Mouse (Mus musculus) liver, embryonic 14.5 days (tissue): Measurements from ENCODE around the gene Zfp787. TPM values are rescaled to one million over a fixed set of nuclear protein-coding genes. Genes with fewer than 3 reads are reported as not detected.

ENCODE experiments used
- ATAC-seq: fragments of 200-750 bp; cut with Nextera tagmentation; 2 replicates; pipeline ENCODE4 v1.8.0; 2017; ENCODE audit warnings: moderate number of reproducible peaks, mild to moderate bottlenecking, moderate library complexity; ENCODE audit not compliant: insufficient read depth
- DNase-seq, 3 experiments: peaks; one replicate each; pipeline ENCODE4 v3.0.0-alpha.2; 2012 to 2013; ENCODE audit warnings: low read depth in 3 of 3, low spot score in 3 of 3
- H3K27ac ChIP-seq: fragments of 300-500 bp; sonication (generic); 2 replicates; pipeline ENCODE4 v1.5.1; 2014; ENCODE audit warnings: moderate library complexity, mild to moderate bottlenecking, control low read depth, inconsistent platforms
- H3K27me3 ChIP-seq: fragments of 300-500 bp; sonication (generic); 2 replicates; pipeline ENCODE4 v1.6.1; 2014; ENCODE audit warnings: mild to moderate bottlenecking, low read length, moderate library complexity; ENCODE audit not compliant: control insufficient read depth, insufficient read depth
- H3K36me3 ChIP-seq: fragments of 300-500 bp; sonication (generic); replicated peaks from 2 replicates; pipeline ENCODE4 v1.6.1; 2014; ENCODE audit warnings: low read depth; ENCODE audit not compliant: control insufficient read depth, insufficient read depth
- H3K4me1 ChIP-seq, 2 experiments: fragments of 200-500 bp in 1 of 2; fragments of 300-500 bp in 1 of 2; sonication (generic) in 1 of 2; replicated peaks; 2 replicates each; pipeline ENCODE4 v1.6.1; 2012 to 2014; ENCODE audit warnings: antibody characterized with exemption in 1 of 2, inconsistent platforms in 1 of 2, low read length in 1 of 2; ENCODE audit not compliant: control insufficient read depth in 2 of 2, insufficient read depth in 2 of 2
- H3K4me2 ChIP-seq: fragments of 300-500 bp; sonication (generic); 2 replicates; pipeline ENCODE4 v1.6.1; 2014; ENCODE audit warnings: low read depth, mild to moderate bottlenecking, control low read depth, moderate library complexity
- H3K4me3 ChIP-seq, 2 experiments: fragments of 200-500 bp in 1 of 2; fragments of 300-500 bp in 1 of 2; sonication (generic) in 1 of 2; 2 replicates each; pipeline ENCODE4 v1.5.1; 2012 to 2014; ENCODE audit warnings: low read depth in 2 of 2, low read length in 2 of 2, mild to moderate bottlenecking in 2 of 2, control low read depth in 1 of 2, inconsistent platforms in 1 of 2, moderate library complexity in 1 of 2; ENCODE audit not compliant: insufficient read depth in 1 of 2
- H3K9ac ChIP-seq: fragments of 300-500 bp; sonication (generic); replicated peaks from 2 replicates; pipeline ENCODE4 v1.6.1; 2014; ENCODE audit warnings: mild to moderate bottlenecking, control low read depth, moderate library complexity
- H3K9me3 ChIP-seq: fragments of 300-500 bp; sonication (generic); 2 replicates; pipeline ENCODE4 v1.6.1; 2016; ENCODE audit warnings: low read length, mixed read lengths; ENCODE audit not compliant: control insufficient read depth
- CTCF ChIP-seq: IDR thresholded peaks from 2 replicates; pipeline ENCODE4 v1.5.1; 2016; ENCODE audit warnings: antibody characterized with exemption, low read depth, control low read depth
- EP300 ChIP-seq: IDR thresholded peaks from 2 replicates; pipeline ENCODE4 v1.6.1; 2016; ENCODE audit warnings: antibody characterized with exemption, low read depth
- WGBS: fragments of 180-500 bp; shearing (Covaris S2); extraction: QIAGEN DNeasy Blood & Tissue Kit; methylation state at CpG from one replicate; pipeline ENCODE4 v1.1.7; 2014; ENCODE audit not compliant: insufficient replicate concordance; 5-methylcytosine and 5-hydroxymethylcytosine counted together
- polyA plus RNA-seq, 2 experiments: library from polyadenylated mRNA; depleted of rRNA in 1 of 2; stranded (reverse) in 1 of 2; unstranded in 1 of 2; fragments of >200 nt; fragmentation: Nextera tagmentation in 1 of 2; extraction: Ambion mirVana in 1 of 2; gene quantifications; 2 replicates each; pipeline versions ENCODE4 v1.2.1 to v1.2.3; 2012 to 2014

Gene Zfp787
- polyA plus RNA-seq, 2 experiments, result 6.7 to 12.5 TPM

DNA sequence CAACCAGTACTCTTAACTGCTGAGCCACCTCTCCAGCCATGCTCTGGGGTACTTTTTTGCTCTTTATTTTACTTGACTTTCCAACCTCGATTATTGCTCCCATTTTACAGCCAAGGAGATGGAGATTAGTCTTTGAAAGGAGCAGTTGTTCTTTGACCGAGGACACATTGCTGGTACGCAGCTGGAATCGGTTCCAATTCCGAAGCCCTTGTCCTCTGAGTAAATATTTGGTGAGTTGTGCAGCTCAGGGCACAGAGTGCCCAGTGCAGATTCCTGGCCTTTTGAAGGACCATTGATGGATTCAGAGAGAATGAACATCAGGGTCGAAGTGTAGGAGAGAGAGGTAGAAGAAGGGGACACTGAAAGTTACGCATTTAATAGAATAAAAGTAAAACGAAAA is 18.1 kb upstream of the Zfp787 start:
- no peak for ATAC-seq

GRCm38 (mm10) chr7:6172674-6173244 is 17.0 kb upstream of the Zfp787 start:
- ATAC-seq, result peak; percentile 36; the same call in 1 of the 2 replicates
- Histone ChIP-seq H3K9me3 (no peaks in the 10 kb centered on the region), H3K27ac (peak overlapping the region; percentile 58), H3K9ac (peak overlapping the region; percentile 84), H3K4me2 (peak overlapping the region; percentile 80), H3K4me3 (peak overlapping the region; percentile 68 to 93), H3K36me3 (no peaks in the 10 kb centered on the region), H3K4me1 (peaks cover 4 to 24% of the 10 kb centered on the region in 2 experiments), H3K27me3 (no peaks in the 10 kb centered on the region)
- 2% methylated on average over 28 of the region's 28 CpGs for WGBS
- TF ChIP-seq EP300 (no peak), CTCF (no peak)
- no peak for DNase-seq

More for the DNA sequence above, 18.1 kb upstream of the Zfp787 start:
- no peak for DNase-seq
- 72% methylated on average over 8 of the region's 8 CpGs for WGBS
- Histone ChIP-seq H3K9me3 (no peaks in the 10 kb centered on the region), H3K4me2 (peak overlapping the region; percentile 80), H3K4me1 (peaks cover 4 to 24% of the 10 kb centered on the region in 2 experiments), H3K4me3 (no peak overlapping the region), H3K9ac (no peak overlapping the region), H3K27me3 (no peaks in the 10 kb centered on the region), H3K36me3 (no peaks in the 10 kb centered on the region), H3K27ac (no peak overlapping the region)
- TF ChIP-seq EP300 (no peak), CTCF (no peak)

GRCm38 (mm10) chr7:6172006-6172649 is 16.3 kb upstream of the Zfp787 start, which contains the start of gene Zfp444:
Zfp444 (plus strand) TSS chr7:6172226.
- Histone ChIP-seq H3K36me3 (no peaks in the 10 kb centered on the region), H3K9me3 (no peaks in the 10 kb centered on the region), H3K4me1 (peaks cover 4 to 24% of the 10 kb centered on the region in 2 experiments), H3K27ac (peak within 1 kb of the TSS; percentile 58), H3K4me3 (peak within 1 kb of the TSS; percentile 68 to 93), H3K27me3 (no peaks in the 10 kb centered on the region), H3K9ac (peak within 1 kb of the TSS; percentile 84), H3K4me2 (peak within 1 kb of the TSS; percentile 80)
- DNase-seq, result peak; percentile 84 to 89 (median 84)
- peak; percentile 84 for ATAC-seq
- WGBS, result under 1% methylated on average over 37 of the region's 37 CpGs
- TF ChIP-seq CTCF, result no peak
- TF ChIP-seq EP300, result no peak

DNA sequence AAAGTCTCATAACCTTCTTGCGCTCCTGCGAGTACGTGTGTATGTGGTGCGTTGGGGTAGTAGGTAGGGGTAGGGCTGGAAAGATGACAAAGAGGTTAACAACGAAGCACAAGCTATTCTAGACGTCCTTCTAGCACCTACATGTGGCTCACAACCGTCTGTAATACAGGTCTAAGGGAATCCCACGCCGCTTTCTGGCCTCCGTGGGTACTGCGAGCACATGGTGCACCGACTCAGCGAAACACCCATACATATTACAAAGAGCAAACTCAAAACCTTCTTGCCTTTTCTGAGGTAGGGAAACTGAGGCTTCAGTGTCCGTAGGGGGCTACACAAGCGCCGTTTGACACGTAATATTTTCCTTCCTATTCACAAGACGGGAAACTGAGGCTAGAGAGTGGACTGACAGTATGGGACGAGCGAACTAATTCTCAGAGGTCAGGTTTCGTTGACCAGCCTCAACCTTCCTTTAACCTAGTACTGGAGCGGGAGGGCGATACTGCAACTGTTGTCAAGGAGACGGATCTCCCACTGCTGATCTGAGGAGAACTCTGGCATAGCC is 15.7 kb upstream of the Zfp787 start:
- peak in 1 of 3 experiments; percentile 59 for DNase-seq
- Histone ChIP-seq H3K9me3 (no peaks in the 10 kb centered on the region), H3K27ac (peak overlapping the region; percentile 1), H3K4me3 (peak overlapping the region; percentile 68 to 93), H3K27me3 (no peaks in the 10 kb centered on the region), H3K4me2 (peak overlapping the region; percentile 80), H3K9ac (peak overlapping the region; percentile 84), H3K36me3 (no peaks in the 10 kb centered on the region), H3K4me1 (peaks cover 4 to 24% of the 10 kb centered on the region in 2 experiments)
- ATAC-seq, result peak; percentile 42
- under 1% methylated on average over 24 of the region's 24 CpGs for WGBS
- TF ChIP-seq EP300, result no peak
- peak; percentile 69 for TF ChIP-seq CTCF

DNA sequence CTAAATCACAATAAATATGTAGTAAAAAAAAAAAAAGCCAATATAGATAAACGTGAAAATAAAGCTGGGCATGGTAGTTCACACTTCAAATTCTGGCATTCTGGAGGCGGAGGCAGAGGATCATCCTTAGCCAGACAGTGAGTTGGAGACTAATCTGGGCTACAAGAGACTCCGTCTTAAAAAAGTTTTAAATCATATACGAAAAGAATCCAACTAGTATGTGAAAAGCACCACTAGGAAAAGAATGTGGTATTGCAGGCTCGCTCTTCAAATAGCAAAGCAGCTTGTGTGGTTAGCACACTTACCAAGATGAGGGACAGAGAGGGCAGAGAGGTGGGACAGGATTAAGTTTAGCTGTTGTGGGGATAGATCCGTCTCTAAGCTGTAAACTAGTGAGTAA is 15.1 kb upstream of the Zfp787 start:
- no peak for ATAC-seq
- whole genome bisulfite sequencing, result 54% methylated on average over 6 of the region's 6 CpGs

More for the DNA sequence above, 15.1 kb upstream of the Zfp787 start:
- no peaks in the 10 kb centered on the region for H3K9me3 ChIP-seq
- no peak for TF ChIP-seq EP300
- no peaks in the 10 kb centered on the region for H3K27me3 ChIP-seq
- no peaks in the 10 kb centered on the region for H3K36me3 ChIP-seq
- peak overlapping the region; percentile 84 for H3K9ac ChIP-seq
- H3K4me1 ChIP-seq, result peaks cover 4 to 24% of the 10 kb centered on the region in 2 experiments
- peak overlapping the region; percentile 1 for H3K27ac ChIP-seq
- peak overlapping the region; percentile 80 for H3K4me2 ChIP-seq
- no peak for DNase-seq
- H3K4me3 ChIP-seq, result peak overlapping the region; percentile 68 to 93; a peak in 2 of 4 replicates
